In genomic region chr13:72632361-72632760, GRCm38 (mm10) we compare ENCODE assay signal across 9 mouse cellular contexts. TPM values are rescaled to one million over a fixed set of nuclear protein-coding genes. Genes with fewer than 3 reads are reported as not detected.
DNase-seq lines count a peak whose midpoint lies in the region; ATAC-seq and TF ChIP-seq lines count a peak whose summit lies in the region.
"Had no signal": no experiment of that assay in that cellular context is flagged by ENCODE, and none has a peak within 500 bp of the region (broad histone marks: within the 10 kb centered on the region; RNA-seq: fewer than 3 reads in every experiment).

No protein-coding gene starts in this region.

- peak overlapping the region; percentile 90 for H3K4me2 ChIP-seq in heart, embryonic 11.5 days
- peak overlapping the region; percentile 64 for H3K4me2 ChIP-seq in lung, postnatal 0 days (replicated peaks; ENCODE audit: low read depth, low read length)
- peak overlapping the region; percentile 77 for H3K4me2 ChIP-seq in midbrain, embryonic 13.5 days (replicated peaks)

- no peak for ATAC-seq in heart, embryonic 11.5 days (replicated peaks; ENCODE audit: insufficient number of reproducible peaks, low FRiP score, low TSS enrichment)
- no peak for ATAC-seq in lung, postnatal 0 days
- ATAC-seq in midbrain, embryonic 13.5 days: no peak
- no peak for ATAC-seq in frontal cortex, adult (ENCODE audit: low TSS enrichment)

- 0 out of 2 replicates have a peak overlapping the region, but pooled peaks have one; percentile 6 for H3K27ac ChIP-seq in heart, embryonic 11.5 days (ENCODE audit: low read depth, low read length)
- no peak overlapping the region for H3K27ac ChIP-seq in lung, postnatal 0 days (ENCODE audit: low read length)
- peak overlapping the region; percentile 94 for H3K27ac ChIP-seq in midbrain, embryonic 13.5 days

- peaks cover 3% of the 10 kb centered on the region for H3K4me1 ChIP-seq in heart, embryonic 11.5 days (ENCODE audit: control insufficient read depth, insufficient read depth, low read length)
- no peaks in the 10 kb centered on the region for H3K4me1 ChIP-seq in lung, postnatal 0 days (ENCODE audit: insufficient read depth, low read depth, low read length)
- peaks cover 74% of the 10 kb centered on the region for H3K4me1 ChIP-seq in midbrain, embryonic 13.5 days (replicated peaks)

- no peaks in the 10 kb centered on the region for H3K9me3 ChIP-seq in heart, embryonic 11.5 days (replicated peaks; ENCODE audit: control insufficient read depth, low read length)
- no peaks in the 10 kb centered on the region for H3K9me3 ChIP-seq in lung, postnatal 0 days (ENCODE audit: low read length)
- H3K9me3 ChIP-seq in midbrain, embryonic 13.5 days: no peaks in the 10 kb centered on the region

- peaks cover 85% of the 10 kb centered on the region for H3K27me3 ChIP-seq in heart, embryonic 11.5 days (ENCODE audit: control insufficient read depth, insufficient read depth, low read length)
- peaks cover 26% of the 10 kb centered on the region; the same call in 1 of the 2 replicates for H3K27me3 ChIP-seq in lung, postnatal 0 days (replicated peaks; ENCODE audit: insufficient read depth, low read length)
- H3K27me3 ChIP-seq in midbrain, embryonic 13.5 days: peaks cover 53% of the 10 kb centered on the region
- H3K27me3 ChIP-seq: CH12.LX had no signal

- WGBS in heart, embryonic 11.5 days (ENCODE audit: insufficient replicate concordance): 8% methylated on average over 6 of the region's 6 CpGs
- 9% methylated on average over 6 of the region's 6 CpGs for WGBS in lung, postnatal 0 days
- WGBS in midbrain, embryonic 13.5 days: 3% methylated on average over 6 of the region's 6 CpGs

- TF ChIP-seq CTCF in lung, postnatal 0 days (IDR thresholded peaks at IDR 0.05): no peak

- DNase-seq in heart, adult 18-20 months: no peak
- peak; percentile 41 for DNase-seq in lung, postnatal 0 days (ENCODE audit: low spot score)
- DNase-seq in lung, postnatal 36 days: no peak
- no peak for DNase-seq in layer of hippocampus, postnatal 10 days (ENCODE audit: low spot score in 2 of 2)
- DNase-seq in urinary bladder, adult 2 months (ENCODE audit: low spot score): no peak

- no peaks in the 10 kb centered on the region for H3K36me3 ChIP-seq in heart, embryonic 11.5 days (ENCODE audit: control insufficient read depth, insufficient read depth, low read length)
- H3K36me3 ChIP-seq in lung, postnatal 0 days (ENCODE audit: insufficient read depth, low read length): no peaks in the 10 kb centered on the region
- peaks cover 12% of the 10 kb centered on the region for H3K36me3 ChIP-seq in midbrain, embryonic 13.5 days

- peak overlapping the region; percentile 73 for H3K4me3 ChIP-seq in heart, embryonic 11.5 days (ENCODE audit: low read depth, low read length)
- peak overlapping the region; percentile 56 for H3K4me3 ChIP-seq in lung, postnatal 0 days (ENCODE audit: low read depth, low read length)
- peak overlapping the region; percentile 78 for H3K4me3 ChIP-seq in midbrain, embryonic 13.5 days (replicated peaks)

- no peak for TF ChIP-seq EP300 in lung, postnatal 0 days (IDR thresholded peaks at IDR 0.05)

- H3K9ac ChIP-seq in heart, embryonic 11.5 days (ENCODE audit: low read depth, low read length): peak overlapping the region; percentile 49
- peak overlapping the region; percentile 51; the same call in 1 of the 2 replicates for H3K9ac ChIP-seq in lung, postnatal 0 days (replicated peaks; ENCODE audit: low read depth)
- peak overlapping the region; percentile 96 for H3K9ac ChIP-seq in midbrain, embryonic 13.5 days (replicated peaks)

RNA-seq across cellular contexts. Expression of gene Irx2, which starts 3.7 kb away (rescaled TPM):
- 11.0 and 13.3 TPM in 2 replicates for polyA plus RNA-seq in heart, embryonic 11.5 days (2014; fragmentation: Nextera tagmentation; extraction: Ambion mirVana)
- 1 to 10 TPM; 3.7 to 5.7 TPM for total RNA-seq in heart, adult 18-20 months (2021)
- 36.2 and 40.0 TPM in 2 replicates for polyA plus RNA-seq in lung, postnatal 0 days (2015; fragmentation: Nextera tagmentation; extraction: Ambion mirVana)
- 36.7 and 45.1 TPM in 2 replicates for polyA plus RNA-seq in midbrain, embryonic 13.5 days (2015; fragmentation: Nextera tagmentation; extraction: Ambion mirVana)
- total RNA-seq in layer of hippocampus, postnatal 10 days (2021): under 1 TPM; 0.40 to 0.80 TPM
- polyA plus RNA-seq in urinary bladder, adult 2 months (2012; rRNA removed): 1.0 and 2.0 TPM in 2 replicates
- total RNA-seq: CH12.LX had no signal
